17 mouse cellular contexts compared by ENCODE assay signal in genomic region chr3:88448443-88448842, GRCm38 (mm10).
"Had no signal": no experiment of that assay in that cellular context is flagged by ENCODE, and none has a peak within 500 bp of the region (broad histone marks: within the 10 kb centered on the region; RNA-seq: fewer than 3 reads in every experiment).

No protein-coding gene starts in this region.

- H3K36me3 ChIP-seq: limb, embryonic 12.5 days had no signal

- H3K27ac ChIP-seq: hindbrain, postnatal 0 days; liver, embryonic 15.5 days; midbrain, embryonic 12.5 days; neural tube, embryonic 13.5 days had no signal

- ATAC-seq: hindbrain, postnatal 0 days; midbrain, embryonic 16.5 days had no signal

- H3K9ac ChIP-seq: liver, embryonic 15.5 days had no signal

- H3K4me3 ChIP-seq: liver, embryonic 15.5 days; megakaryocyte, embryonic 14.5 days; neural tube, embryonic 13.5 days had no signal

- DNase-seq: kidney, adult 8-10 months; kidney, postnatal 25 days; layer of hippocampus, adult 9-11 months; layer of hippocampus, postnatal 36 days; lung, embryonic 14.5 days; lung, postnatal 10 days; lung, postnatal 4 days; right cerebral cortex, postnatal 14 days; thymus, adult 2 months; thymus, postnatal 25 days had no signal

- H3K4me2 ChIP-seq: liver, embryonic 15.5 days had no signal

- H3K9me3 ChIP-seq: limb, embryonic 12.5 days; liver, embryonic 15.5 days; megakaryocyte, embryonic 14.5 days; midbrain, embryonic 12.5 days; neural tube, embryonic 13.5 days had no signal
